Mouse (Mus musculus): ENCODE data around the gene Cdk16.

DNA sequence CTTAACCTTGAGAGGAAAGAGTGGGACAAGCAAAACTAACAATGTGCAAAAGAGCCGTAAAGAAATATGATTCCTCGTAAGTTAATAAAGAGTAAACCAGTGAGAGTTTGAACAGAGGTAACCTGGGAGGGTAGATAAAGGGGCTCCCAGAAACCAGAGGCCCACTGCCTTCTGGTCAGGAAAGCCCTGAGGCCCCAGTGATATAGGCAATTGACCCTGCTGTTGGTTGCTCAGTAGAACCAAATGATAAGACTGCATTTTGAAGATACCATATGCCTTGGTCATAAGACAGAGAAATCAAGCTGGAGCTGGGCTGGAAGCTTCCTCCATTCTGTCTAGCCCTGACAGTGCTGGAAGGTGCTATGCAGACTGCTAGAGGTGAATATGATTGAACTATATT is 61.1 kb downstream of the Cdk16 start:
- TF ChIP-seq EP300 (IDR thresholded peaks at IDR 0.05; ENCODE audit: low read depth) (0 out of 2 replicates have a peak, but pooled peaks have one; percentile 5), CTCF (IDR thresholded peaks at IDR 0.05; ENCODE audit: low read depth) (no peak)
